Mouse (Mus musculus) naive thymus-derived CD4-positive, alpha-beta T cell, adult 2 months (primary cell): ENCODE results near the gene Prkg1.

Experiments used
- DNase-seq: peaks from one replicate; pipeline ENCODE4 v3.0.0-alpha.2; 2011; ENCODE audit warnings: low read depth

Gene Prkg1

DNA sequence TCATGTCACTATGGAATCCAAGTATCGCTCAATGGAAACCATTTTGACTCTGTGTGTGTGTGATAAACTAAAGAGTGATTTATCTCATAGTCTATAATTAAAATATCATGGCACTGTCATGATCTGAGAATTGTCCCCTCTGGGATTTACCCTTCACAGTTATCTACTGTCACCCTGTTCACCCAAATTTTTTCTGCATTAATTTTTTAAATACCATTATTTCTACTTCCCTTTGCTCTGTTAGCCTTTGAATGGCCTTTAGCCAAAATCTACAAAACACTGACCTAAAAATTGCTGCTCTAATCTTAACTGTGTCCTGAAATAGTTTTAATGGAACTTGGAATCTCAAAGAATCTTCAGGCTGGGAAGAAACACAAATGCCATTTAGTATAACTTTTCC is 143.1 kb downstream of the Prkg1 start:
- DNase-seq: no peak

- DNase-seq: no peak
Measured at GRCm38 (mm10) chr19:31616830-31617229, 148.0 kb downstream of the Prkg1 start.

DNA sequence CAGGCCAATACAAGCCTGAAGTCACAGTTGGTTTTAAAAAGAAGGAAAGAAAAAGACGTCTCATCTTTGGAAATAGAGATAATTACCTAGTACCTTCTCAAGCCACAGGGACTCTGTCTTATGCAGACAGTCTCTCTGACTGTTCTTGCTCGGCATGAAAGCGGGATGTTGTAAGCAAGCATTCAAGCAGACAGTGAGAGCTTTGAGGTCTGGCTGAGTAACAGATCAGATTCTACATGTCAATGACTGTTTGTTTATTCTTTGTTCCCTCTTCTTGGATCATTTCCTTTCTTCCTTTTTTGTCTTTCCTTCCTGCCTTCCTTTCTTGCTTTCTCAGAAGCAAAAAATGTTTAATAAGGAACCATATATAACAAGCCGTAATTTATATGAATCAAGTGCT is 148.7 kb downstream of the Prkg1 start:
- DNase-seq: no peak

DNA sequence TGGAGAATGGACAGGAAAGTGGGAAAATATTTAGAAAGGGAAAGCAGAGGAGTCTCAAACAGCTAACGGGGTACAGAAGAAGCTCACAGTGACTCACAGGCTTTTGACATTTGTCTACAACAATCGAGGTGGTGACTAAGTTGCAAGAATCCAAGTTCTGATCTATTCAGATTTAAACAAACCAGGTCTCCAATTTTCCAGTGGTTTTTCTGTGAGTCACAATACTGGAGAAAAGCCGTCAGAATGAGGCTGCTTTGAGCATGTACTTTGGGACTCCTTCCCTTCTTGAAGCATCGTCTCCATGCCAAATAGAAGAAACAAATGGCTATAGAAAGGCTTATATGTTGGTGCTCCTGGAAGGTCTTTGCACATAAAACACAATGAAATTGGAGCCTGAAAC is 151.7 kb downstream of the Prkg1 start:
- no peak for DNase-seq

DNA sequence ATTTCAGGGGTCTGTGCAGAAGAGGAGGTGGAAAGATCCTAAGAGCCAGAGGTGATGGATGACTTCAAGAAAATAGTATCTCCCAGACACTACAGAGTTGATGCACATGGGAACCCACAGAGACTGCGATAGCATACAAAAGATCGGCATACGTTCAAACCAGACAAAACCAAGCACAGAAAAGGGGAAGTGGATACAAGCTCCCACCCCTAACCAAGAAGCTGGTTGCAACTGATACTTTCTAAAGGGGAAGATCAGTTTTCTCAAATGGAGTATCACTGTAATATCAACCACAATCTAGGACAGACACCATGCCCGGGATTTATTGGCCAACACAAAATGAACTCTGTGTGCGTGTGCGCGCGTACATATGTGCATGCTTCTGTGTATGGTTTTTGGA is 162.3 kb downstream of the Prkg1 start:
- no peak for DNase-seq

- DNase-seq: no peak
Measured at GRCm38 (mm10) chr19:31594011-31594410, 170.8 kb downstream of the Prkg1 start.

DNA sequence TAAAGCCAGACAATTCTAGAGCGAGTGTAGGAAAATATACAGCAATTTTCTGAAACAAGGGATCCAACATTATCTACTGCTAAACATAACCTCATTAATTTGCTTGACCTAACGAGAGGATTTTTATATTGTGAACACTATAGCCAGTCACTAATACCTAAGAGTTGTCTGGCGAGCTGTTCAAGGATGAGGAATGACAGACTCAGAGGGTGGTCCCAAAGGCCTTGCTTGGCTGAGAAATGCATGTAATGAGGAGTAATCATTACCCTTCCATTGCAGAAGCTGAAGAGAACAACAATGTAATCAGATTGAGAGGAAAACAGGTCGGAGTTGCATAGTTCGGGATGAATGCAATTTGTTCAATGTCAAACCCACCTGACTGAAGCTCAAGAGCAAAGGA is 174.1 kb downstream of the Prkg1 start:
- DNase-seq: no peak

- no peak for DNase-seq
Measured at GRCm38 (mm10) chr19:31577092-31577491, 187.7 kb downstream of the Prkg1 start.

DNA sequence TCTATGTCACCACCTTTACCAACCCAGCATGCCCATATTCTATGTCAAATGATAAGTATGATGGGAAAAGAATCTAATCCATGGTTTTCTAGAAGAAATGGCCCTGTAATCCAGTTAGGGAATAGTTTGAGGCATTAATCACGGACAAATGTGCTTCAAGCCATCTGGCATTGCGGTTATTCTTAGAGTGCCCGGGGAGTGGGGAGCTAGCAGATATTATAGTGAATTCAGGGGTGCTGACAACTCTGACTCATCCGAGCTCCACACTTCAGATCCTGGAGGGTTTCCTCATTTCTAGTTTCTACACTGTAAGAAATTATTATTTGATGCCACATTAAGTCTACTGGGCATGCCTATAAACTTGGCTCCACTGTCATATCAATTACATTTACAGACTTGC is 200.5 kb downstream of the Prkg1 start:
- DNase-seq: no peak

DNA sequence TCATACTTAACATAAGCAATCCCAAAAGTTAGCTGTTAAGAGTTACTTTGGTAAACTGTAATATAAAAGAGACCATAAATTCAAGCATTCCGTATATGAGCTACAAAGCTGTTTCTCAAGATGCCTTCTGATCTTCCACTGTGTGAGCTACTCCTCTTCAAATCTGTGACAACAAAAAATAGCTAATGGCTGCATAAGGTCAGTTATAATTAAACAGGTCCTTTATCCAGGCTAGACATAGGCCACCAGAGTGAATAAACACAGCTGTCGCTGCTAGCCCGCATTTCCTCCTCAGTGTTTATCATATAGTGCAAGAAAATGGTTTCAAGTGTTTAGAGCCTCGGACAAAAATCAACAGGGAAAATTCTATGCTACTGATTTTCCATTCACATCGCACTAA is 218.8 kb downstream of the Prkg1 start:
- no peak for DNase-seq

GRCm38 (mm10) chr19:31531249-31531740 is 233.5 kb downstream of the Prkg1 start:
- no peak for DNase-seq

DNA sequence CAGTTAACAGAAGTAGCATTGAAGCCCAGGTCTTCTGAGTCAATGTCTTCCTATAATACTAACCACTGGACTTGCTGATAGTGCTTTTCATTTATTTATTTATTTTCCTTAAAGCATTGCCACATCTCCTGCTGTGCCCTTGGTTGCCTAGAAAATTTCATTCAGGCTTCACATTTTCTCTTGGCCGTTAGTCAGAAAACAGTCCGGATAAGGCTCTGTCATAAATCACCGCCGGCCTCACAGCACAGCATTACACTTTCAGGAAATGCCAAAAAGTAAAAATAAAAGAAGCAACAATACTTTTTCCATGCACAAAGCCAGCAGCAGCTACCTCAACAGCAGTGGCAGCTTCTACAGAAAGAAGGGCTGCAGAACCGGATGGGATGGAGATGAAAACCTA is 234.2 kb downstream of the Prkg1 start:
- no peak for DNase-seq

GRCm38 (mm10) chr19:31529890-31530289 is 234.9 kb downstream of the Prkg1 start:
- DNase-seq: no peak

DNA sequence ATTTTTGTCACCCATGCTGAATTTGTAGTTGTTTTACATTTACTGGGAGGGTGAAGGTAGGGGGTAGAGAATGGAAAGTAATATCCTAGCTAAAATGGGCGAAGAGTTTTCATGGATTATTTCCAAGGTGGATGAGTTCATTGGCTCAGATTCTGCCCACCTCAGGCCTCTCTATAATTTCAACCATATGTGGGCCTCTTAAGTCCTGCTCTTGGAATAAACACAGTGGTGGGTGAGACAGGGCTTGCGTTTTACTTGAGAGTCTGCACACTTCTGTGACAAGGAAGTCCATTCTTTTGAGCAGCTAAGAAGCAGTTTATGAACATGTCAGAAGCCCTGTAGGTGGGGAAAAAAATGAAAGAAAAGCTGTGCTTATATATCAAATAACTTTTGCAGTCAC is 250.3 kb downstream of the Prkg1 start:
- DNase-seq: no peak

DNA sequence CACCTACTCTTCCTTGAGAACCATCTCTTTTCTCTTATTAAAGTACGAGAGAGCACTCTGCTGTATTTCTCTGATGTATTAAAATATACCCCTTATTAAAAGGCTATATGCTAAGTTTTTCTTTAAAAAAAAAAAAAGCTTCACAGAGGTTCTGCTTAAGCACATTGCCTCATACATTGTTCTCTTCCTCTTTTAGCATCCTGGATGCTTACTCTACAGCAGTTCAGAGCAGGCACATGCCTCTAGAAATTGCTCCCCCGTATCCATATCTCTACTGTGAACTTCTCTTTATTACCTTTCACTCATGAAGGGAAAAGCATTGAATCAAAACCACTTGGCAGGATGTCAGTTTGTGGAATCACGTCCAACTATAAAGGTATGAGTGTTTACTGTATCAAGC is 257.0 kb downstream of the Prkg1 start:
- no peak for DNase-seq

DNA sequence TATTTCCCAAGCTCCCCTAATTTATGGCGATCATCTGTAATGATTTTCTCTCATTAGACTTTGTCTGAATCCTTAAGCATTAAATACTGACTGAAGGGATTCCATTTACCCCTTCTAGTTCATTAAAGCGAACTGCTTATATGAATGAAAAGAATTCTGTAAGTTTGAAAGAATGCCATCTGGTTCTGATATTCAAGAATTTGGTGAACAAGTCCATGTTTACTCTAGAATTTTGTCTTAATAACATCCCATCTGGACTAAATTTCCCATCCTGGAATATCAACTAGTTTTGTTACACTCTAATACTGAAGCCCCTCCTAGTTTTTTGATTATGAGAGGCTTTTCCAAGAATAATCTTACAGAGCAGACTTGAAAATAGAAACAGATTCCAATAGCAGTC is 258.5 kb downstream of the Prkg1 start:
- DNase-seq: no peak

GRCm38 (mm10) chr19:31505041-31505440 is 259.8 kb downstream of the Prkg1 start:
- DNase-seq: no peak

DNA sequence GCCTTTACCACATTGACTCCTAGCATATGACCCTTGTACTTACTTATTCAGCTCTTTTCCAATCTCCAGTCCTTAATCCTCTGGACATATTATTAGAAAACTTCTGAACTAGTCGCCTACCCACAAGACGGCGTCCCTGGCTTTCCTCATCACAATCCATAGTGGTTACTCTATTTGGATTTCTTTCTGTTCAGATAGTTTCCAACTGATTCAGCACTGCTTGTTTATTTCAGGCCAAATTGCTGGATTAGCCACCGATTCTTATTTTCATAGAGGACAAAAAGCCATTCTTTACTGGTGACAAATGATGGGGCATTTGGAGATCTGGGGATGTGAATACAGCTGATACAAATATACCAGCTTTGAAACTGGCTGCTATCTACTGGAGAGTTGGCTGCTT is 267.4 kb downstream of the Prkg1 start:
- DNase-seq: no peak

GRCm38 (mm10) chr19:31489606-31490005 is 275.2 kb downstream of the Prkg1 start:
- no peak for DNase-seq

- DNase-seq: no peak
Measured at GRCm38 (mm10) chr19:31471766-31472165, 293.1 kb downstream of the Prkg1 start.

DNA sequence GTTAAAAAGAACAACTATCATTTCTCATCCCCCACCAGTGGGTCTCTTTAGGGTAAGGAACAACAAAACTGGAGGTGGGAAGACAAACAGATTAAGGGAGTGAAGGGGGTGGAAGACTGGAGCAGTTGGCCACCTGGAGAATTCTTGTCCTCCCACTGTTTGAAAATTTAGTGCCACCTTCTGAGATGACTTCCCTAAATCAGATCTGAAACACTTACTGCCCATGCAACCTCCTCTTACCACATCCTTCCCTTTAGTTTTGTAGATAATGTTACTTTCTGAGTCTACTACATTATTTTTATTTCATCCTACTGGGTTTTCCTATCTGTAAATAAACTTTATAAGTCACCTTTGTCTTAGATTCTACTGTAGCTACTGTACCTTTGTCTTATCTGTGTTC is 304.6 kb downstream of the Prkg1 start:
- DNase-seq: no peak

DNA sequence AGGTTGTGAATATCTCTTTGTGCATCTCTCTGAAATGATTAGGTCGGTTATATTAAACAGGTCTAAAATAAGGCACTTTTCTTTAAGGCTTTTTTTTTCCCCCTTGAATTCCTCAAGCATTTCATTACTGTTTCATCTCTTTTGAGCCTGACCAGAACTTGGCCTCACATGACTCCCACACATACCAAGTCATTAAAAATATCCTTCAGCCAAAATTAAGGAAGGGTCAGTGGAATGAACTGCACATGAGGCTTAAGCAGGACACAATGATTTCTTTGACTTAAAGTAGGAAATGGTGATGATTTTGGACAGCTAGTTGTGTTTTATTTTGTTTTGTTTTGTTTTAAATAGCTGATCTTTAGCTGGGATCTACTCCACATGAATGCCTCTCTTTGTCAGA is 320.7 kb downstream of the Prkg1 start:
- no peak for DNase-seq

- no peak for DNase-seq
Measured at GRCm38 (mm10) chr19:31442311-31442710, 322.5 kb downstream of the Prkg1 start.

DNA sequence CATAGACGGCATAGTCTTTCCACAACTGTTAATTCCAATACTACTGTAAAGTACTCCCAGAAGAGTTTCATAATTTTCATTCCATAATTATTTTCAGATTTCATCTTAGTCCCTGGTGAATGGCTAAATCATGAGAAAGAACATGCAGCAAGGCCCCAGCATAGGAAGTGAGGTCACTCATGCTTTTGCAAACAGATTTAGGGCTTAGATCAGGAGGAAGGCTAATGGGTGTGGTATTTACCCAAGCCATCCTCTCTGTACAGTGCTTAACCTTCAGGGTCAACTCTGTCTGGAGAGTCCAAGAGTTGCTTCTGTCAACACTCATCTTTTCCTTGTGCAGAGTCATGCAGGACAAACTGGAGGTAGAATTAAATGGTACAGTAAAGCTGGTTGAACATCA is 331.4 kb downstream of the Prkg1 start:
- DNase-seq: no peak

DNA sequence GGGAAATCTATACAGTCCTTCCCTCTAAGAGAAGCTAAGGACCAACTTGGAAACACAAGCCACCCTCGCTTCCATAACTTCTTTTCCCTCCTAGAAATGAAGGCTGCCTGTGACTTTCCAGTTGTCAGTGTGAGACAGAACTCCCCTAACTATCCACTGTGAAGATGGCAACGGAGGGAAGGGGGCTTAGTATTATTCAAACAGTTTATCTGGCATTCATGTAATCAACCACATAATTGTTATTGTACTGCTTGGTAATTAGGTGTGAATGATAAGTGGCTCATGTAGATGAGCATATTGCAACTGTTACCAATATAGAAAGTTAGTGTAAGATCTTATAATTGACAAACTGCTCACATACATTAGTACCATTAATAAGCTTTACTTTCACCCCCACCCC is 333.4 kb downstream of the Prkg1 start:
- DNase-seq: no peak
